Mouse (Mus musculus) MEL (cell line): Measurements from ENCODE around the gene Epb41. TPM values are rescaled to one million over a fixed set of nuclear protein-coding genes. Genes with fewer than 3 reads are reported as not detected.

Source experiments
- DNase-seq: peaks from one replicate; pipeline ENCODE4 v3.0.0; 2011; ENCODE audit warnings: low read depth, low spot score
- H3K27ac ChIP-seq: 2 replicates; pipeline ENCODE4 v1.5.1; 2012; ENCODE audit warnings: low read depth, mild to moderate bottlenecking, control low read depth, low read length, moderate library complexity; ENCODE audit not compliant: control insufficient read depth
- H3K27me3 ChIP-seq, 2 experiments: fragments of 150-350 bp in 1 of 2; sonication (generic) in 1 of 2; 2 replicates each; pipeline ENCODE4 v1.6.1; 2012; ENCODE audit warnings: low read length in 2 of 2, mild to moderate bottlenecking in 2 of 2, improper control_type of control experiment in 1 of 2, moderate library complexity in 1 of 2; ENCODE audit not compliant: insufficient read depth in 2 of 2, control insufficient read depth in 1 of 2
- H3K36me3 ChIP-seq, 2 experiments: 2 replicates each; pipeline ENCODE4 v1.6.1; 2012 to 2014; ENCODE audit warnings: low read length in 2 of 2, improper control_type of control experiment in 1 of 2, inconsistent platforms in 1 of 2, mild to moderate bottlenecking in 1 of 2; ENCODE audit not compliant: insufficient read depth in 2 of 2, control insufficient read depth in 1 of 2
- H3K4me1 ChIP-seq, 2 experiments: fragments of 150-350 bp in 1 of 2; sonication (generic) in 1 of 2; 2 replicates each; pipeline ENCODE4 v1.6.1; 2012; ENCODE audit warnings: low read length in 2 of 2, improper control_type of control experiment in 1 of 2, mild to moderate bottlenecking in 1 of 2; ENCODE audit not compliant: insufficient read depth in 2 of 2, control insufficient read depth in 1 of 2
- H3K4me3 ChIP-seq, 2 experiments: fragments of 150-350 bp in 1 of 2; sonication (generic) in 1 of 2; 2 replicates each; pipeline ENCODE4 v1.5.1; 2012; ENCODE audit warnings: low read depth in 2 of 2, low read length in 2 of 2, mild to moderate bottlenecking in 2 of 2, moderate library complexity in 2 of 2, control low read depth in 1 of 2, improper control_type of control experiment in 1 of 2; ENCODE audit not compliant: control insufficient read depth in 1 of 2, insufficient read depth in 1 of 2
- H3K79me2 ChIP-seq: 2 replicates; pipeline ENCODE4 v1.6.1; 2012; ENCODE audit warnings: mild to moderate bottlenecking, low read length, moderate library complexity; ENCODE audit not compliant: control insufficient read depth, poor library complexity, insufficient read depth
- H3K9ac ChIP-seq: 2 replicates; pipeline ENCODE4 v1.6.1; 2012; ENCODE audit warnings: low read depth, mild to moderate bottlenecking, control low read depth, low read length, moderate library complexity; ENCODE audit not compliant: control insufficient read depth, poor library complexity, severe bottlenecking
- H3K9me3 ChIP-seq: fragments of 150-350 bp; sonication (generic); replicated peaks from 2 replicates; pipeline ENCODE4 v1.6.1; 2012; ENCODE audit warnings: mild to moderate bottlenecking, low read length, improper control_type of control experiment, moderate library complexity; ENCODE audit not compliant: insufficient read depth
- BHLHE40 ChIP-seq: IDR thresholded peaks from 2 replicates; pipeline ENCODE4 v1.6.1; 2012; ENCODE audit warnings: low read depth, mild to moderate bottlenecking, inconsistent platforms, low read length, improper control_type of control experiment, borderline replicate concordance
- CHD1 ChIP-seq: IDR thresholded peaks from 2 replicates; pipeline ENCODE4 v1.6.1; 2012; ENCODE audit warnings: low read depth, mild to moderate bottlenecking, inconsistent platforms, low read length, improper control_type of control experiment
- CHD2 ChIP-seq: IDR thresholded peaks from 2 replicates; pipeline ENCODE4 v1.6.1; 2011; ENCODE audit warnings: low read length, improper control_type of control experiment
- CTCF ChIP-seq, 3 experiments: IDR thresholded peaks in 2 of 3; conservative IDR thresholded peaks in 1 of 3; 2 replicates each; pipeline ENCODE4 v1.5.1; 2011 to 2012; ENCODE audit warnings: low read length in 3 of 3, low read depth in 2 of 3, mild to moderate bottlenecking in 2 of 3, improper control_type of control experiment in 1 of 3, inconsistent platforms in 1 of 3, mixed read lengths in 1 of 3, moderate library complexity in 1 of 3; ENCODE audit not compliant: control insufficient read depth in 1 of 3, insufficient read depth in 1 of 3, poor library complexity in 1 of 3, severe bottlenecking in 1 of 3
- ELF1 ChIP-seq: IDR thresholded peaks from 2 replicates; pipeline ENCODE4 v1.6.1; 2014; ENCODE audit warnings: low read depth, mild to moderate bottlenecking, inconsistent platforms, low read length, improper control_type of control experiment, moderate library complexity
- GABPA ChIP-seq: IDR thresholded peaks from 2 replicates; pipeline ENCODE4 v1.6.1; 2012; ENCODE audit warnings: low read depth, mild to moderate bottlenecking, inconsistent platforms, low read length, improper control_type of control experiment, moderate library complexity
- GATA1 ChIP-seq: IDR thresholded peaks from 2 replicates; pipeline ENCODE4 v1.6.1; 2011; ENCODE audit warnings: low read depth, low read length, improper control_type of control experiment
- HCFC1 ChIP-seq: IDR thresholded peaks from 2 replicates; pipeline ENCODE4 v1.6.1; 2012; ENCODE audit warnings: low read depth, mild to moderate bottlenecking, inconsistent platforms, low read length, improper control_type of control experiment, moderate library complexity
- JUND ChIP-seq: IDR thresholded peaks from 2 replicates; pipeline ENCODE4 v1.6.1; 2011; ENCODE audit warnings: low read depth, mild to moderate bottlenecking, improper control_type of control experiment, low read length
- MAFK ChIP-seq: IDR thresholded peaks from 2 replicates; pipeline ENCODE4 v1.6.1; 2011; ENCODE audit warnings: low read depth, mild to moderate bottlenecking, low read length, improper control_type of control experiment, borderline replicate concordance
- MAX ChIP-seq: IDR thresholded peaks from 2 replicates; pipeline ENCODE4 v1.6.1; 2011; ENCODE audit warnings: low read length, improper control_type of control experiment
- MEF2A ChIP-seq: IDR thresholded peaks from 2 replicates; pipeline ENCODE4 v1.6.1; 2014; ENCODE audit warnings: low read depth, mild to moderate bottlenecking, inconsistent platforms, low read length, improper control_type of control experiment; ENCODE audit not compliant: poor library complexity, insufficient replicate concordance, severe bottlenecking; ENCODE audit errors: extremely low read depth
- MYC ChIP-seq: IDR thresholded peaks from 2 replicates; pipeline ENCODE4 v1.6.1; 2011; ENCODE audit warnings: low read depth, mild to moderate bottlenecking, low read length, improper control_type of control experiment, moderate library complexity
- NELFE ChIP-seq: IDR thresholded peaks from 2 replicates; pipeline ENCODE4 v1.6.1; 2011; ENCODE audit warnings: low read depth, low read length, improper control_type of control experiment
- NRF1 ChIP-seq: IDR thresholded peaks from 2 replicates; pipeline ENCODE4 v1.6.1; 2014; ENCODE audit warnings: low read depth, mild to moderate bottlenecking, inconsistent platforms, low read length, improper control_type of control experiment, moderate library complexity; ENCODE audit not compliant: poor library complexity, insufficient read depth, severe bottlenecking
- POLR2A ChIP-seq, 2 experiments: IDR thresholded peaks; 2 replicates each; pipeline ENCODE4 v1.6.1; 2011 to 2012; ENCODE audit warnings: low read length in 2 of 2, mild to moderate bottlenecking in 2 of 2, control low read depth in 1 of 2, improper control_type of control experiment in 1 of 2, low read depth in 1 of 2, moderate library complexity in 1 of 2; ENCODE audit not compliant: control insufficient read depth in 1 of 2, insufficient read depth in 1 of 2, poor library complexity in 1 of 2
- POLR2AphosphoS5 ChIP-seq: IDR thresholded peaks from 2 replicates; pipeline ENCODE4 v1.6.1; 2012; ENCODE audit warnings: low read depth, borderline replicate concordance, mild to moderate bottlenecking, inconsistent platforms, low read length, moderate library complexity, mixed read lengths
- RCOR1 ChIP-seq: IDR thresholded peaks from 2 replicates; pipeline ENCODE4 v1.6.1; 2012; ENCODE audit warnings: low read depth, mild to moderate bottlenecking, inconsistent platforms, low read length, improper control_type of control experiment
- TBP ChIP-seq: IDR thresholded peaks from 2 replicates; pipeline ENCODE4 v1.8.0; 2011; ENCODE audit warnings: low read depth, low read length, improper control_type of control experiment
- TCF12 ChIP-seq: IDR thresholded peaks from 2 replicates; pipeline ENCODE4 v1.6.1; 2014; ENCODE audit warnings: low read depth, mild to moderate bottlenecking, inconsistent platforms, low read length, improper control_type of control experiment, moderate library complexity
- USF2 ChIP-seq, 2 experiments: IDR thresholded peaks; 2 replicates each; pipeline ENCODE4 v1.6.1; 2011 to 2012; ENCODE audit warnings: improper control_type of control experiment in 2 of 2, low read length in 2 of 2, borderline replicate concordance in 1 of 2, inconsistent platforms in 1 of 2, low read depth in 1 of 2, mild to moderate bottlenecking in 1 of 2; ENCODE audit not compliant: insufficient read depth in 1 of 2
- ZKSCAN1 ChIP-seq: IDR thresholded peaks from 2 replicates; pipeline ENCODE4 v1.6.1; 2012; ENCODE audit warnings: low read depth, mild to moderate bottlenecking, inconsistent platforms, low read length, improper control_type of control experiment, moderate library complexity
- ZMIZ1 ChIP-seq: IDR thresholded peaks from 2 replicates; pipeline ENCODE4 v1.6.1; 2012; ENCODE audit warnings: low read depth, mild to moderate bottlenecking, inconsistent platforms, low read length, improper control_type of control experiment, moderate library complexity
- ZNF384 ChIP-seq: IDR thresholded peaks from 2 replicates; pipeline ENCODE4 v1.6.1; 2012; ENCODE audit warnings: low read depth, mild to moderate bottlenecking, inconsistent platforms, low read length, improper control_type of control experiment
- polyA plus RNA-seq, 2 experiments: library from polyadenylated mRNA; stranded (reverse) in 1 of 2; unstranded in 1 of 2; fragments of >175 nt in 1 of 2; fragments of >200 nt in 1 of 2; gene quantifications; 2 replicates each; pipeline versions ENCODE4 v1.2.1 to v1.2.4; 2012; ENCODE audit warnings: low replicate concordance in 2 of 2, low read depth in 1 of 2; ENCODE audit not compliant: insufficient read length in 2 of 2, insufficient read depth in 1 of 2, missing spikeins in 1 of 2
- total RNA-seq: library from RNA; depleted of rRNA; stranded (reverse); fragments of 300-350 nt; gene quantifications from 2 replicates; pipeline ENCODE4 v1.2.3, GENCODE M21; 2012

Gene Epb41
- total and polyA plus RNA-seq, 3 experiments: 36.5 to 115 (median 44.3) TPM

DNA sequence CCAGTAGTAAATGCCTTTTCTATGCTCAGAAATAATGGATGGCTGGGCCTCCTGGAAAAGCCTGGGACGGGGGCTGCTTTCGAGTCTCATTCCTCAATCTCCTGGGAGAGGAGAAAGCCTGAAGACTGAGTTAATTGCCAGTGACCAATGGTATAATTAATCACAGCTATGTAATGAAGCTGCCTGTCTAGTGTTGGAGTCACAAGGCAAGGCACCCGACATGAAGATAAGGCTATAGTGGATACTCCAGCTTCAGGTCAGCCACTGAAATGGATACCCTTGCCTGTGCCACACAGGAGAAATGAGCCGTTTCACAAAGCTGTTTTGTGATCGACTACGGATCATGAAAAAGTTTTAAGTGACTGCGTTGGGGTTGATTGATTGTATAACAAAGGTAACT lies 37.1 kb downstream of the Epb41 start:
- Histone ChIP-seq H3K27ac (no peak overlapping the region), H3K4me3 (no peak overlapping the region), H3K9ac (no peak overlapping the region), H3K36me3 (peaks cover 4 to 31% of the 10 kb centered on the region in 2 experiments), H3K79me2 (peaks cover 39% of the 10 kb centered on the region), H3K27me3 (no peaks in the 10 kb centered on the region), H3K4me1 (peaks cover 14 to 18% of the 10 kb centered on the region in 2 experiments), H3K9me3 (no peaks in the 10 kb centered on the region)
- DNase-seq: no peak
- TF ChIP-seq POLR2A (IDR thresholded peaks at IDR 0.05; ENCODE audit: control insufficient read depth in 1 of 2, insufficient read depth in 1 of 2, low read depth in 1 of 2, low read length in 2 of 2, poor library complexity in 1 of 2) (no peak), NRF1 (no peak), CHD2 (no peak), BHLHE40 (no peak), ELF1 (no peak), ZKSCAN1 (no peak), TCF12 (no peak), JUND (no peak)

DNA sequence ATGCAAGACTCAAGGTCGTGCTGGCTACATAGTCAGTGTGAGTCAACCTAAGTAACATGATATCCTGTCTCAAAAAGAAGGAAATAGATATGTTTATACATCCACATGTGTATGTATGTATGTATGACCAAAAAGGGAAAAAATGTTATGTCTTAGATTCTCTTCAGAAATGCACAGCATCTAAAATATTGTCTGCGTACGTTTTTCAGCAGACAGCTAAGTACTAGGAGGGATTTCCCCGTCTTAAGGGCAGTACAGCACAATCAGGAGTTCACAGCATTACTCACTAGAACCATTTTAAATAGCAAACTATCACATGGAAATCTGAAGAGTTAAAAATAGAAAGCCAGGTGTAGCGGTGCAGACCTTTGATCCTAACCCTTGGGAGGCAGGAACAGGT lies 38.0 kb downstream of the Epb41 start:
- no peak overlapping the region for H3K27ac ChIP-seq
- no peak for TF ChIP-seq USF2 (IDR thresholded peaks at IDR 0.05; ENCODE audit: borderline replicate concordance in 1 of 2, insufficient read depth in 1 of 2, low read depth in 1 of 2, low read length in 2 of 2)
- no peak for TF ChIP-seq CHD2
- TF ChIP-seq POLR2A (IDR thresholded peaks at IDR 0.05; ENCODE audit: control insufficient read depth in 1 of 2, insufficient read depth in 1 of 2, low read depth in 1 of 2, low read length in 2 of 2, poor library complexity in 1 of 2): no peak
- no peak for TF ChIP-seq NELFE
- no peak for TF ChIP-seq ZKSCAN1
- no peak for TF ChIP-seq HCFC1
- TF ChIP-seq CTCF (IDR thresholded peaks at IDR 0.05 in 2 of 3, conservative IDR thresholded peaks at IDR 0.05 in 1 of 3; ENCODE audit: control insufficient read depth in 1 of 3, insufficient read depth in 1 of 3, low read depth in 2 of 3, low read length in 3 of 3, poor library complexity in 1 of 3, severe bottlenecking in 1 of 3): no peak
- TF ChIP-seq GATA1: no peak
- no peak for TF ChIP-seq CHD1
- TF ChIP-seq TCF12: no peak
- TF ChIP-seq, all 39 proteins: peak for 0
- no peak for DNase-seq
- Histone ChIP-seq H3K27me3 (no peaks in the 10 kb centered on the region), H3K9ac (no peak overlapping the region), H3K4me3 (no peak overlapping the region), H3K36me3 (peaks cover 5 to 30% of the 10 kb centered on the region in 2 experiments), H3K4me1 (peaks cover 14 to 18% of the 10 kb centered on the region in 2 experiments), H3K9me3 (no peaks in the 10 kb centered on the region), H3K79me2 (peaks cover 39% of the 10 kb centered on the region)

DNA sequence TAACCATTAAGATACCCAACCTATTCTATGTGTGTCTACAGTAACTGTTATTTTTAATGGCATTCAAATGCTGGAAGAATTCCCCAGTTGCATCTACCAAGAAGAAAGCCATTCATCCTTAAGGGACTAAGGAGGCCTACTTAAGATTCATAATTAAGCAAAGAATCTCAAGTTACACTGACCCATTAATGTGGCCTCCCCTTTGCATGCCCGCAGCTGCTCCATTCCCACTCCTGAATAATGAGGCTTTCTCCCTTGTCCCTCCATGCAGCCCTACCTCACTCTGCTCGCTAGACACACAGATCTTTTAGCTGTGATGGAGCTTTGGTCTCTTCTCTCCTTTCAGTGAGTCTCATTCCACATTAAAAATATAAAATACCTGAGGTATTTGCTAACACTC lies 40.9 kb downstream of the Epb41 start:
- no peak overlapping the region for H3K27ac ChIP-seq
- H3K4me1 ChIP-seq: peaks cover 10 to 15% of the 10 kb centered on the region in 2 experiments
- H3K4me3 ChIP-seq: no peak overlapping the region
- H3K79me2 ChIP-seq: peaks cover 24% of the 10 kb centered on the region
- H3K9me3 ChIP-seq: no peaks in the 10 kb centered on the region
- DNase-seq: no peak
- H3K27me3 ChIP-seq: no peaks in the 10 kb centered on the region
- no peak overlapping the region for H3K9ac ChIP-seq
- peaks cover 5 to 20% of the 10 kb centered on the region in 2 experiments for H3K36me3 ChIP-seq
- no peak for TF ChIP-seq MYC
- no peak for TF ChIP-seq TBP
- TF ChIP-seq USF2 (IDR thresholded peaks at IDR 0.05; ENCODE audit: borderline replicate concordance in 1 of 2, insufficient read depth in 1 of 2, low read depth in 1 of 2, low read length in 2 of 2): no peak
- TF ChIP-seq CHD1: no peak
- TF ChIP-seq POLR2AphosphoS5: no peak
- no peak for TF ChIP-seq ZNF384
- TF ChIP-seq MEF2A: no peak
- TF ChIP-seq MAFK: no peak
- TF ChIP-seq TCF12: no peak
- TF ChIP-seq ELF1: no peak
- TF ChIP-seq JUND: no peak
- TF ChIP-seq CTCF (IDR thresholded peaks at IDR 0.05 in 2 of 3, conservative IDR thresholded peaks at IDR 0.05 in 1 of 3; ENCODE audit: control insufficient read depth in 1 of 3, insufficient read depth in 1 of 3, low read depth in 2 of 3, low read length in 3 of 3, poor library complexity in 1 of 3, severe bottlenecking in 1 of 3): no peak
- no peak for TF ChIP-seq ZMIZ1
- no peak for TF ChIP-seq RCOR1
- TF ChIP-seq GABPA: no peak
- no peak for TF ChIP-seq MAX
